Mouse (Mus musculus) CH12.LX (cell line): ENCODE measurements around the gene Syne1. TPM values are rescaled to one million over a fixed set of nuclear protein-coding genes. Genes with fewer than 3 reads are reported as not detected.

Source experiments
- DNase-seq: peaks from one replicate; pipeline ENCODE4 v3.0.0-alpha.2; 2013; ENCODE audit errors: extremely low read depth
- H3K27ac ChIP-seq: 2 replicates; pipeline ENCODE4 v1.5.1; 2012; ENCODE audit warnings: low read depth, mild to moderate bottlenecking, control low read depth, moderate library complexity; ENCODE audit not compliant: insufficient read depth
- H3K27me3 ChIP-seq: replicated peaks from 2 replicates; pipeline ENCODE3; 2012; ENCODE audit warnings: inconsistent platforms
- H3K36me3 ChIP-seq, 2 experiments: replicated peaks in 1 of 2; 2 replicates each; pipeline versions ENCODE3 to v1.6.1; 2012; ENCODE audit warnings: inconsistent platforms in 1 of 2, low read length in 1 of 2, mild to moderate bottlenecking in 1 of 2, mixed read lengths in 1 of 2, moderate library complexity in 1 of 2; ENCODE audit not compliant: control insufficient read depth in 1 of 2, insufficient read depth in 1 of 2
- H3K4me1 ChIP-seq, 2 experiments: 2 replicates each; pipeline ENCODE4 v1.6.1; 2012; ENCODE audit warnings: inconsistent platforms in 1 of 2, moderate library complexity in 1 of 2; ENCODE audit not compliant: insufficient read depth in 2 of 2, control insufficient read depth in 1 of 2
- H3K4me2 ChIP-seq: 2 replicates; pipeline ENCODE4 v1.6.1; 2012; ENCODE audit warnings: low read depth, mild to moderate bottlenecking, control low read depth; ENCODE audit not compliant: poor library complexity, insufficient read depth, severe bottlenecking
- H3K4me3 ChIP-seq, 3 experiments: fragments of 150-350 bp in 1 of 3; sonication (generic) in 1 of 3; replicated peaks in 1 of 3; 2 replicates each; pipeline versions ENCODE3 to v1.5.1; 2011 to 2012; ENCODE audit warnings: low read depth in 2 of 3, low read length in 2 of 3, mild to moderate bottlenecking in 2 of 3, moderate library complexity in 2 of 3, control low read depth in 1 of 3, improper control_type of control experiment in 1 of 3, inconsistent platforms in 1 of 3, mixed read lengths in 1 of 3; ENCODE audit not compliant: poor library complexity in 1 of 3
- H3K79me2 ChIP-seq: replicated peaks from 2 replicates; pipeline ENCODE4 v1.6.1; 2012; ENCODE audit warnings: mild to moderate bottlenecking, moderate library complexity; ENCODE audit not compliant: control insufficient read depth, poor library complexity, insufficient read depth, severe bottlenecking; ENCODE audit errors: extremely low read depth
- H3K9ac ChIP-seq: 2 replicates; pipeline ENCODE4 v1.6.1; 2012; ENCODE audit warnings: low read depth, mild to moderate bottlenecking, control low read depth, moderate library complexity; ENCODE audit not compliant: insufficient read depth
- H3K9me3 ChIP-seq: replicated peaks from 2 replicates; pipeline ENCODE3; 2012; ENCODE audit warnings: low read length, inconsistent platforms, mixed read lengths
- BHLHE40 ChIP-seq: IDR thresholded peaks from 2 replicates; pipeline ENCODE4 v1.6.1; 2011; ENCODE audit warnings: mild to moderate bottlenecking, low read depth, low read length, improper control_type of control experiment
- CHD1 ChIP-seq: IDR thresholded peaks from 2 replicates; pipeline ENCODE4 v1.6.1; 2012; ENCODE audit warnings: low read depth, low read length, improper control_type of control experiment, inconsistent platforms
- CHD2 ChIP-seq: IDR thresholded peaks from 2 replicates; pipeline ENCODE4 v1.6.1; 2011; ENCODE audit warnings: low read length, improper control_type of control experiment
- CTCF ChIP-seq, 2 experiments: IDR thresholded peaks in 1 of 2; conservative IDR thresholded peaks in 1 of 2; 2 replicates each; pipeline ENCODE4 v1.5.1; 2011 to 2012; ENCODE audit warnings: low read depth in 2 of 2, low read length in 2 of 2, improper control_type of control experiment in 1 of 2, inconsistent platforms in 1 of 2, mild to moderate bottlenecking in 1 of 2, moderate library complexity in 1 of 2
- EP300 ChIP-seq: IDR thresholded peaks from 2 replicates; pipeline ENCODE4 v1.6.1; 2011; ENCODE audit warnings: low read length, improper control_type of control experiment
- GABPA ChIP-seq: IDR thresholded peaks from 2 replicates; pipeline ENCODE4 v1.6.1; 2012; ENCODE audit warnings: low read depth, low read length, improper control_type of control experiment, inconsistent platforms; ENCODE audit not compliant: insufficient replicate concordance
- HCFC1 ChIP-seq: IDR thresholded peaks from 2 replicates; pipeline ENCODE4 v1.6.1; 2012; ENCODE audit warnings: low read depth, mild to moderate bottlenecking, inconsistent platforms, low read length, improper control_type of control experiment
- IRF4 ChIP-seq: IDR thresholded peaks from 2 replicates; pipeline ENCODE4 v1.6.1; 2014; ENCODE audit warnings: low read depth, mild to moderate bottlenecking, inconsistent platforms, low read length, improper control_type of control experiment
- JUN ChIP-seq: IDR thresholded peaks from 2 replicates; pipeline ENCODE4 v1.6.1; 2011; ENCODE audit warnings: low read depth, mild to moderate bottlenecking, low read length, improper control_type of control experiment, moderate library complexity; ENCODE audit not compliant: insufficient read depth
- JUND ChIP-seq: conservative IDR thresholded peaks from 2 replicates; pipeline ENCODE4 v1.6.1; 2011; ENCODE audit warnings: low read depth, low read length, improper control_type of control experiment
- MAFK ChIP-seq: IDR thresholded peaks from 2 replicates; pipeline ENCODE4 v1.6.1; 2011; ENCODE audit warnings: low read length, improper control_type of control experiment; ENCODE audit not compliant: insufficient replicate concordance
- MAX ChIP-seq: IDR thresholded peaks from 2 replicates; pipeline ENCODE4 v1.6.1; 2011; ENCODE audit warnings: low read length, improper control_type of control experiment
- MAZ ChIP-seq: IDR thresholded peaks from 2 replicates; pipeline ENCODE4 v1.6.1; 2012; ENCODE audit warnings: low read depth, mild to moderate bottlenecking, inconsistent platforms, low read length, improper control_type of control experiment, moderate library complexity
- MXI1 ChIP-seq: IDR thresholded peaks from 2 replicates; pipeline ENCODE4 v1.6.1; 2011; ENCODE audit warnings: mild to moderate bottlenecking, low read depth, low read length, improper control_type of control experiment
- NELFE ChIP-seq: IDR thresholded peaks from 2 replicates; pipeline ENCODE4 v1.6.1; 2011; ENCODE audit warnings: low read depth, low read length, improper control_type of control experiment
- NRF1 ChIP-seq: IDR thresholded peaks from 2 replicates; pipeline ENCODE4 v1.6.1; 2014; ENCODE audit warnings: low read depth, mild to moderate bottlenecking, inconsistent platforms, low read length, improper control_type of control experiment, moderate library complexity
- PAX5 ChIP-seq: IDR thresholded peaks from 2 replicates; pipeline ENCODE4 v1.6.1; 2012; ENCODE audit warnings: low read length, inconsistent platforms, mixed read lengths
- POLR2A ChIP-seq: IDR thresholded peaks from 2 replicates; pipeline ENCODE4 v1.6.1; 2011; ENCODE audit warnings: low read depth, mild to moderate bottlenecking, improper control_type of control experiment, low read length
- POLR2AphosphoS2 ChIP-seq: IDR thresholded peaks from 2 replicates; pipeline ENCODE4 v1.6.1; 2011; ENCODE audit warnings: low read depth, low read length, improper control_type of control experiment
- RAD21 ChIP-seq: IDR thresholded peaks from 2 replicates; pipeline ENCODE4 v1.6.1; 2011; ENCODE audit warnings: low read depth, mild to moderate bottlenecking, low read length, improper control_type of control experiment, moderate library complexity
- RCOR1 ChIP-seq: conservative IDR thresholded peaks from 2 replicates; pipeline ENCODE4 v1.6.1; 2012; ENCODE audit warnings: low read depth, mild to moderate bottlenecking, inconsistent platforms, low read length, improper control_type of control experiment
- SMC3 ChIP-seq: IDR thresholded peaks from 2 replicates; pipeline ENCODE4 v1.6.1; 2011; ENCODE audit warnings: low read depth, low read length, improper control_type of control experiment
- TCF12 ChIP-seq: IDR thresholded peaks from 2 replicates; pipeline ENCODE4 v1.6.1; 2014; ENCODE audit warnings: low read depth, mild to moderate bottlenecking, inconsistent platforms, low read length, improper control_type of control experiment
- UBTF ChIP-seq: IDR thresholded peaks from 2 replicates; pipeline ENCODE4 v1.6.1; 2012; ENCODE audit warnings: low read depth, mild to moderate bottlenecking, inconsistent platforms, low read length, improper control_type of control experiment, moderate library complexity
- USF1 ChIP-seq: IDR thresholded peaks from 2 replicates; pipeline ENCODE4 v1.6.1; 2014; ENCODE audit warnings: low read depth, mild to moderate bottlenecking, inconsistent platforms, low read length, improper control_type of control experiment
- USF2 ChIP-seq: conservative IDR thresholded peaks from 2 replicates; pipeline ENCODE4 v1.6.1; 2011; ENCODE audit warnings: low read depth, low read length, improper control_type of control experiment
- ZC3H11A ChIP-seq: IDR thresholded peaks from 2 replicates; pipeline ENCODE4 v1.6.1; 2012; ENCODE audit warnings: low read depth, mild to moderate bottlenecking, inconsistent platforms, low read length, improper control_type of control experiment
- ZKSCAN1 ChIP-seq: IDR thresholded peaks from 2 replicates; pipeline ENCODE4 v1.6.1; 2012; ENCODE audit warnings: low read depth, inconsistent platforms, low read length, improper control_type of control experiment, borderline replicate concordance
- ZMIZ1 ChIP-seq: IDR thresholded peaks from 2 replicates; pipeline ENCODE4 v1.6.1; 2012; ENCODE audit warnings: low read depth, mild to moderate bottlenecking, inconsistent platforms, low read length, improper control_type of control experiment
- ZNF384 ChIP-seq: IDR thresholded peaks from 2 replicates; pipeline ENCODE4 v1.6.1; 2012; ENCODE audit warnings: low read depth, low read length, improper control_type of control experiment, inconsistent platforms
- dilution Hi-C: fragments of 300-500 bp; cut with MboI; formaldehyde crosslinking; loops from 2 replicates; pipeline ENCODE4 v1.14.3; 2020; ENCODE audit warnings: low sequenced_read_pairs; ENCODE audit not compliant: extremely low pct_unique_long_range_greater_than_20kb, extremely low pct_ligation_motif_present
- in situ Hi-C: fragments of 300-500 bp; cut with MboI; formaldehyde crosslinking; loops from 3 replicates; pipeline ENCODE4 v1.14.3; 2019; ENCODE audit warnings: low sequenced_read_pairs, low pct_ligation_motif_present, low pct_unique_long_range_greater_than_20kb, mixed read lengths
- polyA plus RNA-seq: library from polyadenylated mRNA; unstranded; fragments of >175 nt; gene quantifications from 2 replicates; pipeline ENCODE4 v1.2.1, GENCODE M21; 2012; ENCODE audit warnings: low read depth; ENCODE audit not compliant: insufficient read length
- total RNA-seq, 2 experiments: library from RNA; depleted of rRNA; stranded (reverse); fragments of 300-350 nt in 1 of 2; fragments of >200 nt in 1 of 2; gene quantifications; 2 replicates each; pipeline ENCODE4 v1.2.3; 2012 to 2014

Syne1 gene
- total and polyA plus RNA-seq, 3 experiments = 3.1 to 7.6 (median 3.6) TPM

- Histone ChIP-seq H3K4me3 (no peak overlapping the region), H3K79me2 (no peaks in the 10 kb centered on the region), H3K36me3 (peaks cover 0 to 10% of the 10 kb centered on the region in 2 experiments), H3K27ac (no peak overlapping the region), H3K9ac (no peak overlapping the region; the same call in 1 of the 2 replicates), H3K9me3 (no peaks in the 10 kb centered on the region), H3K4me1 (peaks cover 0 to 21% of the 10 kb centered on the region in 2 experiments; a peak in 2 of 4 replicates), H3K27me3 (no peaks in the 10 kb centered on the region), H3K4me2 (peak overlapping the region; percentile 38; the same call in 1 of the 2 replicates)
- DNase-seq = no peak
- dilution Hi-C loops = no loop called here
- in situ Hi-C loops = no loop called here
- TF ChIP-seq USF1 = no peak
- TF ChIP-seq SMC3 = no peak
- TF ChIP-seq ZMIZ1 = no peak
- TF ChIP-seq HCFC1 = no peak
- no peak for TF ChIP-seq NRF1
- TF ChIP-seq GABPA = no peak
- TF ChIP-seq POLR2A = no peak
- TF ChIP-seq USF2 = no peak
- TF ChIP-seq ZNF384 = no peak
- no peak for TF ChIP-seq MXI1
- no peak for TF ChIP-seq CTCF (conservative IDR thresholded peaks at IDR 0.05 in 1 of 2, IDR thresholded peaks at IDR 0.05 in 1 of 2; ENCODE audit: low read depth in 2 of 2, low read length in 2 of 2)
- TF ChIP-seq MAX = no peak
- TF ChIP-seq, all 38 proteins: peak for 0
These were observed 356.0 kb downstream of the Syne1 start for GRCm38 (mm10) chr10:5195288-5195687.

- H3K4me1 ChIP-seq = peaks cover 0 to 20% of the 10 kb centered on the region in 2 experiments; a peak in 2 of 4 replicates
- no peaks in the 10 kb centered on the region for H3K79me2 ChIP-seq
- H3K27ac ChIP-seq = peak overlapping the region; percentile 60
- peak overlapping the region; percentile 99 for H3K4me2 ChIP-seq
- no peaks in the 10 kb centered on the region for H3K9me3 ChIP-seq
- no peaks in the 10 kb centered on the region for H3K27me3 ChIP-seq
- peak overlapping the region; percentile 61 to 67 (median 62) for H3K4me3 ChIP-seq
- peak overlapping the region; percentile 60; the same call in 1 of the 2 replicates for H3K9ac ChIP-seq
- dilution Hi-C loops = no loop called here
- peak; percentile 73 for DNase-seq
- peaks cover 0 to 10% of the 10 kb centered on the region in 2 experiments for H3K36me3 ChIP-seq
- in situ Hi-C loops = no loop called here
- TF ChIP-seq RCOR1 = no peak
- peak; percentile 73 for TF ChIP-seq USF1
- peak; percentile 68 for TF ChIP-seq TCF12
- TF ChIP-seq EP300 = peak; percentile 51; the same call in 1 of the 2 replicates
- TF ChIP-seq SMC3 = peak; percentile 11; the same call in 1 of the 2 replicates
- no peak for TF ChIP-seq MAZ
- TF ChIP-seq ZKSCAN1 = no peak; the same call in 1 of the 2 replicates
- TF ChIP-seq MAFK = peak; percentile 57; the same call in 1 of the 2 replicates
- TF ChIP-seq ZNF384 = peak; percentile 100
- peak; percentile 36 for TF ChIP-seq RAD21
- no peak for TF ChIP-seq ZC3H11A
- TF ChIP-seq MAX = peak; percentile 45
- no peak for TF ChIP-seq CHD2
- no peak for TF ChIP-seq POLR2AphosphoS2
- peak; percentile 47 for TF ChIP-seq HCFC1
- TF ChIP-seq UBTF = peak; percentile 86
- no peak for TF ChIP-seq NRF1
- TF ChIP-seq ZMIZ1 = 0 out of 2 replicates have a peak, but pooled peaks have one; percentile 49
- TF ChIP-seq JUND = 0 out of 2 replicates have a peak, but pooled peaks have one; percentile 27
- TF ChIP-seq CHD1 = peak; percentile 97
- TF ChIP-seq JUN = no peak
- no peak for TF ChIP-seq MXI1
- TF ChIP-seq PAX5 = no peak
- TF ChIP-seq CTCF (conservative IDR thresholded peaks at IDR 0.05 in 1 of 2, IDR thresholded peaks at IDR 0.05 in 1 of 2; ENCODE audit: low read depth in 2 of 2, low read length in 2 of 2) = peak in 1 of 2 experiments; percentile 52; a peak in 2 of 4 replicates
- TF ChIP-seq BHLHE40 = peak; percentile 83
- peak; percentile 58; the same call in 1 of the 2 replicates for TF ChIP-seq NELFE
- peak; percentile 62 for TF ChIP-seq POLR2A
- TF ChIP-seq IRF4 = 0 out of 2 replicates have a peak, but pooled peaks have one; percentile 12
These were observed 356.5 kb downstream of the Syne1 start for GRCm38 (mm10) chr10:5194671-5195234.
